Mouse (Mus musculus): ENCODE data around the gene Ndufaf2.

The Ndufaf2 gene

GRCm38 (mm10) chr13:107959891-107960290 lies 198.5 kb downstream of the Ndufaf2 start:
- no peak for DNase-seq

DNA sequence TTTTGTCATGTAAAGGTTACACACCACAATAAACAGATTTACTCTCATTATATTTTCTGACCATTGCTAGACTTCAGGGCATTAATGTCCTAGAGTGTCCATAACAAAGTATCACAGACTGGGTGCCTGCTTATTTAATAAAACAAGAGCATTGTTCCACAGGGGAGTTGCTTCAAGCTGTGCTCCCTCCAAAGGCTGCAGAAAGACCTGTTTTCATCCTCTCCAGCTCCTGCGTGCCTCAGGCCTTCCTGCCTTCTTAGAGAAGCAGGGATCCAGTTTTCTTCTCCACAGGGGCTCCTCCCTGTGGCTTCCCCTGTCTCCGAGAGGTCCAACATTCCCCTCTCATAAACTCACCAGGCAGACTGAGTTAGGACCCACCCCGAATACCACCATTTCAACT lies 202.2 kb downstream of the Ndufaf2 start:
- DNase-seq, result no peak

DNA sequence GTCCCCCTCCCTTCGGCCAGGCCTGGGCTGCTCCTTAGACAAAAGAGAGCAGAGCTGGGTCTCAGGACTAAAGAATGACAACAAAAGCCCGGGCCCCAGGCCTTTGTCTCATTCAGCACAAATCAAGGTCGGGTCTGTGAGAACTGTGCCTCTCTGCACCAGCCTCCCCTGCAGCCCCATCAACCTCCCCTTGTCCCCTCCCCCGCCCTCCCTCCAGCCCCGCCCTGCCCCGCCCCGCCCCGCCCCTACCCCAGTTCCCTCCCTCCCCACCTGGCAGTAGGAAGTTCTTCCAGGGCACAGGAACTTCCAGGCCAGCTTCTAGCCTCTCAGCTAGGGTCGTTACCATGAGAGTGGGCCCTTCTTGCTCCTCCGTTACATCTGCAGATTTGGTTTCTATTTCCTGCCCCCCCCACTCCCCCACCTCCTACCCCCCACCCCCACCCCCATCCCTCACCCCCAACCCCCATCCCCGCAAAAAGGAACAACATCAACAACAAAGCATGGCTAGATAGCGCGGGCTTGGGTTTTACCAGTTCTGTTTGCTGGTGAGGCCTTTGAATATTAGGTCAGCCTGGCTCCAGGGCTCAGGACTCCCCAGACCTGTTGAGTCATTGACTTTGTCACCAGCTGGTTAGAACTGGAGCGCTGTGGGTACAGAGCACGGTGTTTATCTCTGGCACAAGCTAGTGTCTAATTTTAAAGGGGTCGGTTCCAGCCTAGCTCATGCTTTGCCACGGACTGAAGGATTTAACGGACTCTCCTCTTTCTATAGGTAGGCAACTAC lies 202.9 kb downstream of the Ndufaf2 start:
- DNase-seq, result no peak

GRCm38 (mm10) chr13:107954445-107955261 lies 203.8 kb downstream of the Ndufaf2 start:
- no peak for DNase-seq

GRCm38 (mm10) chr13:107954100-107954444 lies 204.4 kb downstream of the Ndufaf2 start:
- DNase-seq, result no peak

All from lung, postnatal 10 days (tissue).